Mouse (Mus musculus): ENCODE results near the gene Ptprs.
A peak's percentile ranks its signal among the peaks of the same experiment; 100 is the strongest.

The Ptprs gene

GRCm38 (mm10) chr17:56493841-56494240 lies 17.6 kb upstream of the Ptprs start:
- peak; percentile 73 to 86 for DNase-seq (ENCODE audit: low spot score in 2 of 2)

- DNase-seq (ENCODE audit: low spot score in 2 of 2): peak; percentile 64 to 75
Measured at GRCm38 (mm10) chr17:56490438-56491152, 14.3 kb upstream of the Ptprs start.

- no peak for DNase-seq (ENCODE audit: low spot score in 2 of 2)
Measured at GRCm38 (mm10) chr17:56488028-56488427, 11.7 kb upstream of the Ptprs start.

GRCm38 (mm10) chr17:56487441-56487888 lies 11.2 kb upstream of the Ptprs start:
- no peak for DNase-seq (ENCODE audit: low spot score in 2 of 2)

GRCm38 (mm10) chr17:56485926-56486325 lies 9.6 kb upstream of the Ptprs start:
- no peak for DNase-seq (ENCODE audit: low spot score in 2 of 2)

- no peak for DNase-seq (ENCODE audit: low spot score in 2 of 2)
Measured at GRCm38 (mm10) chr17:56485118-56485517, 8.8 kb upstream of the Ptprs start.

- DNase-seq (ENCODE audit: low spot score in 2 of 2): no peak
Measured at GRCm38 (mm10) chr17:56482671-56483070, 6.4 kb upstream of the Ptprs start.

GRCm38 (mm10) chr17:56479358-56479757 lies 3.1 kb upstream of the Ptprs start:
- DNase-seq (ENCODE audit: low spot score in 2 of 2): peak in 1 of 2 experiments; percentile 38

GRCm38 (mm10) chr17:56478191-56478611 lies 1.9 kb upstream of the Ptprs start:
- DNase-seq (ENCODE audit: low spot score in 2 of 2): no peak

GRCm38 (mm10) chr17:56477191-56477818 lies 1.0 kb upstream of the Ptprs start:
- DNase-seq (ENCODE audit: low spot score in 2 of 2): no peak

GRCm38 (mm10) chr17:56475584-56476401 lies 490 bp downstream of the Ptprs start:
- peak in 1 of 2 experiments; percentile 34 for DNase-seq (ENCODE audit: low spot score in 2 of 2)

GRCm38 (mm10) chr17:56474831-56475581 lies 1.3 kb downstream of the Ptprs start:
- peak; percentile 59 to 69 for DNase-seq (ENCODE audit: low spot score in 2 of 2)

- DNase-seq (ENCODE audit: low spot score in 2 of 2): no peak
Measured at GRCm38 (mm10) chr17:56474311-56474830, 1.9 kb downstream of the Ptprs start.

GRCm38 (mm10) chr17:56473611-56473905 lies 2.7 kb downstream of the Ptprs start:
- DNase-seq (ENCODE audit: low spot score in 2 of 2): no peak

- peak in 1 of 2 experiments; percentile 51 for DNase-seq (ENCODE audit: low spot score in 2 of 2)
Measured at GRCm38 (mm10) chr17:56472733-56473610, 3.3 kb downstream of the Ptprs start.

- no peak for DNase-seq (ENCODE audit: low spot score in 2 of 2)
Measured at GRCm38 (mm10) chr17:56472121-56472520, 4.2 kb downstream of the Ptprs start.

GRCm38 (mm10) chr17:56471136-56471535 lies 5.1 kb downstream of the Ptprs start:
- no peak for DNase-seq (ENCODE audit: low spot score in 2 of 2)

- DNase-seq (ENCODE audit: low spot score in 2 of 2): no peak
Measured at GRCm38 (mm10) chr17:56470571-56470970, 5.7 kb downstream of the Ptprs start.

GRCm38 (mm10) chr17:56470001-56470436 lies 6.3 kb downstream of the Ptprs start:
- no peak for DNase-seq (ENCODE audit: low spot score in 2 of 2)

- no peak for DNase-seq (ENCODE audit: low spot score in 2 of 2)
Measured at GRCm38 (mm10) chr17:56469275-56469674, 7.0 kb downstream of the Ptprs start.

Measured in right cerebral cortex, postnatal 36 days (tissue).